In genomic region chr2:170275687-170276086, GRCm38 (mm10) we compare ENCODE assay signal across 19 mouse cellular contexts.
"Had no signal": no experiment of that assay in that cellular context is flagged by ENCODE, and none has a peak within 500 bp of the region (broad histone marks: within the 10 kb centered on the region; RNA-seq: fewer than 3 reads in every experiment).

No protein-coding gene starts in this region.

- H3K9me3 ChIP-seq: limb, embryonic 10.5 days; liver, embryonic 12.5 days; liver, embryonic 15.5 days; midbrain, embryonic 10.5 days; midbrain, embryonic 13.5 days; stomach, embryonic 15.5 days had no signal

- H3K9ac ChIP-seq: limb, embryonic 13.5 days; liver, embryonic 12.5 days; liver, embryonic 15.5 days; midbrain, embryonic 13.5 days; stomach, embryonic 15.5 days had no signal

- H3K4me2 ChIP-seq: limb, embryonic 13.5 days; liver, embryonic 12.5 days; liver, embryonic 15.5 days; midbrain, embryonic 13.5 days; stomach, embryonic 15.5 days had no signal

- ATAC-seq: intestine, postnatal 0 days; liver, embryonic 12.5 days; midbrain, embryonic 13.5 days; midbrain, embryonic 16.5 days had no signal

- H3K27ac ChIP-seq: kidney, postnatal 0 days; limb, embryonic 10.5 days; limb, embryonic 13.5 days; liver, embryonic 12.5 days; liver, embryonic 15.5 days; macrophage; midbrain, embryonic 10.5 days; midbrain, embryonic 13.5 days; stomach, embryonic 15.5 days had no signal

- H3K4me1 ChIP-seq: liver, embryonic 12.5 days; liver, embryonic 15.5 days; midbrain, embryonic 13.5 days had no signal

- H3K4me3 ChIP-seq: limb, embryonic 10.5 days; limb, embryonic 13.5 days; liver, embryonic 12.5 days; liver, embryonic 15.5 days; megakaryocyte, embryonic 14.5 days; midbrain, embryonic 10.5 days; midbrain, embryonic 13.5 days; stomach, embryonic 15.5 days had no signal

- H3K36me3 ChIP-seq: limb, embryonic 10.5 days; limb, embryonic 13.5 days; liver, embryonic 12.5 days; liver, embryonic 15.5 days; midbrain, embryonic 10.5 days; midbrain, embryonic 13.5 days; stomach, embryonic 15.5 days had no signal

- H3K27me3 ChIP-seq: limb, embryonic 13.5 days; liver, embryonic 12.5 days; liver, embryonic 15.5 days; midbrain, embryonic 13.5 days; stomach, embryonic 15.5 days had no signal

- DNase-seq: kidney, adult 8-10 months; kidney, postnatal 36 days; liver; lung, adult 2 months; right cerebral cortex, postnatal 25 days; spleen, adult 18-20 months; thymus, postnatal 25 days had no signal
